Mouse (Mus musculus) embryo, embryonic 9.5 days (tissue): ENCODE measurements at regions not wholly inside any gene's neighbourhood (a gene's known extent, or its start where the extent isn't known, plus 50 kb on each side); places are given as distances from the start of the nearest gene placed in this dataset.
"Not testable (repeated sequence)": the region's sequence is repeated elsewhere in the genome, so short reads cannot be mapped to it uniquely, and the experiment has no call there.

Experiments
- DNase-seq: peaks from one replicate; pipeline ENCODE4 v3.0.0-alpha.2; 2017; ENCODE audit errors: extremely low spot score

DNA sequence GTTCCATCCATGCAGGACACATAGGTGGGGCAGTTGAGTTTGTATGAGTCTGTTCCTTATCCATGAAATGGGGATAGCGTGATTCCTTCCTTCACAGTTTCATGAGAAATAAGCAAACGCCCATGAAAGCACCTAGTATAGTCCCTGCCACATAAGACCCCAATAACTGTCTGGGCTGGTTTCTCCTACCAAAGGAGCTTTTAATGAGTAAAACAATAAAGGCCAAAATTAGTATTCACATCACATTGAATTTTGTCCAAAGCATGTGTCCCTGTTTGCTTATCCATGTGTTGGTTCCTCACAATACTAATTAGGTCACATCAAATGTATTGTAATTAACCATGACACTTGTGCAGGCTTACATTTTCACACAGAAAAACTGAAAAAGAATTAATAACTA is 221.3 kb downstream of the Prdm13 start:
- DNase-seq = no peak

DNA sequence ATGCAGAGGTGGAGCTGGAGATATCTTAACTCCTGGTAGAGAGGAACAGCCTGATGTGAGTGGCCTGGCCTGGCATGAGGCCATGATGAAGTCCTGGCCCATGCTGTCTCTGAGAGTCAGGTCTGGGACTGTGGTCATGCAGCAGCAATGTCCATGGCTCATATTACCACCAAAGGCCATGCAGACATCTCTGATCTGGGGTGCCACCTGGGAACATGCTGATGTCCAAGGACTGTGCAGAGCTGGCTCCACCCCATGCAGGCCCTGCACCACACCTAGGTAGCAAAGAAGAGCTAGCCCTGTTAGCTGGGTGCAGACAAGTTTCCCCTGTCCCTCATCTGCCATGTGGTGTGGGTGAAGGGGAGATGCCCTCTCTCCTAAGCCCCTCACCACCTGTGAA is 244.5 kb downstream of the Prdm13 start:
- DNase-seq = no peak

DNA sequence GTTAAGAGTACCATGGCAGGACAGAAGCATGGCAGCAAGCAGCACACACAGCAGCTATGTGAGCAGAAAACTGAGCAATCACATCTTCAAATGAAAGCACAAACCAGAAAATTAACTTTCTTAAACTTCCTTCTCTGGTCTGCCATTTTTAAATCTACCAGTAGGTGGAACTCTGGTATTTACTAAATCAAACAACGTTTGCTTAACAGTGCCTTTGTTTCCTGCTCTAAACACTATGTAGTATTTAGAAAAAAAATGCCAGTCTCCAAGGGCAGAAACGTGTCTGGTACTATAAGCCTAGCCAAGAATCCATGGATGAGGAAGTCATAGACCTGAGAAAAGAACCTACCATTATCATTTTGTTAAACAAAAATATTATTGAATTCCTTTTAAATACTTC is 249.1 kb downstream of the Prdm13 start:
- no peak for DNase-seq

DNA sequence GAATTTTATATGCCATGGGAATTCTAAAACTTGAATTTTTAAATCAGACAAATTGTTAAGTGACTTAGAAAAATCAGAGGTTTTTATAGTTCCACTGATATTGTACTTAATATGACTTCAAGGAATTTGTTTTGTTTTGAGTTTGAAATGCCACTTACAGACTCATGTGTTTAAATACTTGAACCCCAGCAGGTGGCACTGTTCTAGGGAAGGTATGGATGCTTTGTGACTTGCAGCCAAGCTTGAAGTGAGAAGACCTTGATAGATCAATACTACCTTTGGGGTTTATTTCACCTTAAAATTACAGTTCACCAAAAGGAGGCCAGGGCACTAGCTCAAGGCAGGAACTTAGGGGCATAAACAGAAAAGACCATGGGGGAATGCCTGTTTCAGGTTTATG is 277.9 kb downstream of the Prdm13 start:
- no peak for DNase-seq

DNA sequence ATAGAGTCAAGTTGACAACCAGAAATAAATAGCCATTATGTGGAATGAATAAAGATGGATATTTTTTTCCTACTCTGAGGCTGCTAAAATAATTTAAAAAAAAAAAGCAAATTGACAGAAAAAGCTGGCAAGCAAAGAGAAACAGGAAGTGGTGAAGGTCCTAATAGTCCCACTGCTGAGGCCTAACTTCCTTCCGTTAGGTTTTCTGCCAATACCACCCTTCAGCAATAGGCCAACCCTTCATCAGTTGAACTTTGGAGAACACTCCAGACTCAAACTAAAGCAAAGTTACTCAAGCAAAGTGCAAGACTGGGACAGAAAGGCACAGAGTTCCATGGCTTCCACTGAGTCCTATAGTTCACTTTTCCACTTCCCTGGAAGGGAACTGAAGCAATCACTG is 316.4 kb downstream of the Prdm13 start:
- no peak for DNase-seq

DNA sequence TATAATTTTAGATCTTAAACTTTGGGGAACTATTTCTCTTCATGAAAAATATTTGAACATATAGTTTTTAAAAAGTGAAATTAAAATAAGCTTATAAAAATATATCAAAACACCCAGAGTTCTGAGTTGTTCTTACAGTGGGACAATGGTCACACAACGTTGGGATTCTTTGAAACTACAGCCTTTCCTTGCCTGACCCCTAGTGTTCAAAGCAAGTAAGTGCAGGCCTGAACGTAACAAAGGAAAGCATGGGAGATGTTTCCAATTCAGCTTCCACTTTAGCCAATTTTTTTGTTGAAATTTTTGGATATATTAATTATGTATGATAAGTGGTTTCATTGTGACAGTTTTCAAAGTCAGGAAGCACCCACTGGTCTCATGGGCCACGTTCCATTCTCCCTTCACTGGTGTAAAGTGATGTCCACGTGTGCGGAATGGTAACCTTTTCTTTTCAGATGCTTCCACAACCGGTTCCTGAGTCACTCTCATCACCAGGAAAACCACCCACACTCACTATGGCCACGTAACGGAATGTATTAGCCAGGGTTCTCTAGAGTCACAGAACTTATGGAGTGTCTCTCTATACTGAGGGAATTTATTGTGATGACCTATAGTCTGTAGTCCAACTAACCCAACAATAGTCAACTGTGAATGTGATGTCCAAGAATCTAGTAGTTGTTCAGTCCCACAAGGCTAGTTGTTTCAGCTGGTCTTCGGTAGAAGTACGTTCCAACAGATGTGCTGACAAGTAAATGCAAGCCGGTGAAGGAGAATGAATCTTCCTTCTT is 317.3 kb downstream of the Prdm13 start:
- peak; percentile 10 for DNase-seq

DNA sequence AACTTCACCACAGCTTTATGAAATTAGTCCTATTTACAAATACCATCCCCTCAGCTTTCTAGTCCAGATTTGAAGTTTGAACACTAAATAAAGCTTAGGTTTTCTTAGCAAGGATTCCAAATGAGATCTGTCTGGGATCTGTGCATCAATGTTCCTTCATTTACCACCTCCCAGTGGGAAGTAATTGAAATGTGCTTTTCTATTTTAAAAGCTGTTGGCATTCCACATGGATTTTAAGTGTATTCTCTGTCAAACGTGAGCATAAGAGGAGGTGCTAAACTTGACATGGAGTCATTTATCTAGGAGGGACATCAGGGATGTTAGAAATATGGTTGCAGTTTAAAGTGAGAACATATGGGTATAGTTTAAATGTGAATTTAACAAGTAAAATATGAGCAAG is 364.0 kb downstream of the Prdm13 start:
- no peak for DNase-seq

DNA sequence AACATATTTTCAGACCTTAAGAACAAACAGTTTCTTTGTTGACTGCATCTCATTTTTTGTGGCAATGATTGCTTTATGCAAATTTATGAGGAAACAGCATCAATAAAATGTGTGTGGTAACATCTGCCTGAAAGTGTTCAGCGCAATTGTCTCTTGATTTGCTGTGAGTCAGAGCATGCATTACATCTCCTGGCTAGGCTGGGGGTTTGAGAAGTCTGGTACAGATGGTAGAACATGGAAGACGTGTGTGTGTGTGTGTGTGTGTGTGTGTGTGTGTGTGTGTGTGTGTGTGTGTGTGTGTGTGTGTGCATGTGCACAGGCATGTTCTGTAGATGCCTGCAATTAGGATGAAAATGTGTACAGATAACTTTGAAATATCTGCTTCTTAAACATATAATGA is 376.5 kb downstream of the Prdm13 start:
- not testable (repeated sequence) for DNase-seq

DNA sequence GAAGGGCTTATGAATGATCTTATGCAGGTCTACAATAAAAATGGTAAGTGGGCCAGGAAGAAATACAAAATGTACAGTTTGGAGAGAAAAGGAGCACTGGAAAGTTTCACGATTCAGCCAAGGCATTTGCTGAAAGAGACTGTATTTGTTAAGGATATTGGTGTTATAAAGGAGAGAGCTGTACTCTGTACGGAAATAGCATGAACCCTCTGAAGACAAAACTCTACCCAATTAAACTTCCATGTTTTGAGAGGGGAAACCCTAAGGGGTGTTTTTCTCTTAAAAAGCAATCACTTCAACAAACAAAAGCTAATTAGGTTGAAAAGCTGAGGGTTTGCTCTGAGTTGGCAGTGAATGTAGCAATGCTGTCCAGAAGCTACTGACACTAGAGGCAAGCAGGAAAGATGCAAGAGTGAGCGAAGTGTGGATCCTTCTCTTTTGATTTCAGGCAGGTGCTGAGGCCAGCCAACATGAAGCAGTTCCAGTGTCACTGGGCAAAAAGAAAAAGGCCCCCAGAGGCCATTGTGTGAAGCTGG is 378.2 kb downstream of the Prdm13 start:
- no peak for DNase-seq

DNA sequence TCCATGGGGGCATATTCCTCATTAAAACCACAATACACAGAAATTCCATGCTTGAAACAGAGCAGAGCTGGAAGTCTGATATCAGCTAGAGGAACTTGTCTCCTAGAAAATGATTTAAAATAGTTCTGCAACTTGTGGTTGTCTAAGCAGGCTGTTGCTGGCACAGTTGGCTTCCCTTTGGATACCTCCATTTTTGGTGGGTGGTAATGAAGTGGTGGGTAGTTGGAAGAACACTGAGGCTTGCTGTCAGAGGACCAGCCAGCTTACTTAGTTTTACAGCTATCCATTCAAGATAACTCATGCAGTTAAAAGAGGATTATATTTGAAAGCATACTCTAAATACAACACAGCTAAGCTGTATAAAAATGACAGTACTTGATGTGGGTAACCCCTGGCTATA is 385.6 kb downstream of the Prdm13 start:
- DNase-seq = no peak

DNA sequence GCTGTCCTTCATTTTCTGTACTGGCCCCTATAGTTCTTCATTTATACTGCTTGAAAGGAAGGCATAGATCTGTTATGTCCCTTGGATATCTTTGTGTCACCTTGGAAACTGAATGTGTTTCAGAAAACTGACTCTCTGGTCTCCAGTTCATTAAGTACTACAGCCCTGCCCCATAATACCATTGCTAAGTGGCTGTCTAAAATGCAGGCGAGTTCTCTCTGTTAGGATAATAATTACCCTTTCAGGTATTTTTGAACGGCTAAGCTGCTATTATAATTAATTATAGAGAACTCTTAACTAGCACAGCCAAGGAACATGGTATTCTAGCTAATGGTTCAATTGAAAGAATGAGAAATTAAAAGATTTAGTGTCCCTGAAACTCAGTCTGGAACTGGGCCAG is 418.5 kb downstream of the Prdm13 start:
- no peak for DNase-seq

DNA sequence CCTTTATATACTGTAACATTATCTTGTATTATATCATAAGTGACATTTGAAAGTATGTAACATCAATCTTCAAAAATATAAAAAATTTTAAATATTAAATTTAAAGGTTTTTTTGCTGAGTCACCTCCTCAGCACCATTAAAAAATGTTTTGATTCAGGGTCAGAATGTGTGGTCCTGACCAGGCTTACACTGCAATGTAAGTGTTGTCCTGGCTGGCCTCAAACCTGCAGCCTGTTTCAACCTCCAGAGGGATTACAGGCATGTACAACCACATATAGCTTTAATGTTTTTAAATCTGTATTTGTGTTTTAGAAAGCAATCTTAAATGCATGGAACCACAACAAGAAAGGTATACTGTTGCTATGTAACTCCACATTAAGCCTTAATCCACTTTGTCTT is 418.9 kb downstream of the Prdm13 start:
- no peak for DNase-seq

DNA sequence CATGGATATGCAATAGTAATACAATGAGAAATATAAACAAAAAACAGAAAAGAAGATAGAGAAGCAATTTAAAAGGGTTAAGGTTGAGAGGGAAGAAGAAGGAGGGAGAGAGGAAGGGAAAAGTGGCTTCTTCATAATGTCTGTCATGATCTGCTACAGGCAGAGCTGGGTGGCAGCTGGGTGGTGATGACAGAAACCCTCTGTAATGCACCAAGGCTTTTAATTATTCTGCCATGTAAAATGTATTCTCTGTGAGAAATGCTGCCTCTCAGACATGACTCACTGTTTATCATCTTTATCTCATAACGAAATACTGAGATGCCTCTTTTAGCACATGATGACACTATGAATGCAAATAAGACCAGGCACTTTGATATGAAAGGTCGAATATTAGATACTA is 435.4 kb downstream of the Prdm13 start:
- DNase-seq = no peak

DNA sequence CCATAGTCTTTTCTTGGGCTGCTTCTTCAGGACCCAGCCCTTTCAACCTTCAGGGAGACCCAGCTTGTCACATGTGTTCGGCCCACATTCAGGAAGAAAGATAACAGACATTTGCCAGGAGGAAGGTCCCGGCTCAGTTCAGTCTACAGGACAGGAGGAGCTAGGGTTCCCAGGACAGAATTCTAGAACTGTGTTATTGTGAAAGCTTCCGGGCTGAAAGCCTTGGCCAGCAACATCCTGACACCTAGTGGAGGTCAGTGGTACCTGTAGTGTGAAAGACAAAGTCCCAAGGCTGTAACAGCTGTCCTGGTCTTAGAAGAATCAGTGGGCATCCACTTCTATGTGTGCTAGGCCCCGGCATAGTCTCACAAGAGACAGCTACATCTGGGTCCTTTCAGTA is 463.1 kb downstream of the Prdm13 start:
- peak; percentile 21 for DNase-seq

DNA sequence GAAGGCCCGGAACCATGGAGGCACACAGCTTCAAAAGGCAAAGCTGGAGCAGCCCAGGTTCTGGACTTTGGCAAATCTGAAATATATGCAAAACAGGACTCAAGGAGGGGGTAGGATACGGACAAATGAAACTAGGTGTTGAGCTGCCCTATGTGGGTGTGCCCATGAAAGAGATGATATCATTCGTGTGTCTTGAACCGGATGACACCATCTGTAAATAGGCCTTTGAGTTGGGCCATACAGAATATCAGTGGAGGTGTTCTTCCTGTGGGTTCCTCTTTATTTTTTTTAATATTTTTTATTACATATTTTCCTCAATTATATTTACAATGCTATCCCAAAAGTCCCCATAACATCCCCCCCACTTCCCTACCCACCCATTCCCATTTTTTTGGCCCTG is 478.1 kb downstream of the Prdm13 start:
- DNase-seq = no peak

DNA sequence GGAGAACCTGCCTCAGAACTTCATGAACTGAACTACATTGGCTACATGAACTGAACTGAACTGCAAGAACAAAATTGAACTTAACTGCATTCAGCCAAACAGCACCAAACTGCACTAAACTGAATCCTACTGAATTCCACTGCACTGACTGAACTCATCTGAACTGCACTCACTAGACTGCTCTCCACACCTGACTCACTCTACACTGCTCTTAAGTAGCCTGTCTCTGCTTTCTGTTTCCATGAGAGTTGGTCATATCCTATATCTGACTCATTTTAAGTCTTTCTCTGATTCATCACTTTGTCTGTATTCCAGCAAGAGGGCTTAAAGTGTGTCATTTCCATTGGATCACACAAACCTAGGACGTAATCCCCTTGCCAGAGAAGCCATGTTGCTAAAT is 490.1 kb downstream of the Prdm13 start:
- DNase-seq = no peak

DNA sequence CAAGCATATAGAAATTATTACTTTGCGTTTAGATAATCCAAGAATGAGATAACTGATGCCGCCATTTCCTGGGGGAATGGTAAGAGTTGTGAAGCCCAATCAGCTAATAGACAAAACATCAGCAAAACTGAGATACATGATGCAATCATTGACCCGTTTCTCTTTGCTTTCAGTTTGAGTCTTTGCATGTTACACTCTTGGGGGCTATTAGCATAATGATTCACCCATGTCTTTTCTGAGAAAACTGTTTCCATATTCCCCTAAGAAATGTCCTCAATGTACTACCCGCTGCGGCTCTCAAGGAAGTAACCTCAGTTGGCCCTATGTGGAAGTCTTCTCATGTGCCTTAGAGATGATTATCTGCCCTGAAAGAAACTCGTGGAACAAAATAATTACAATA is 512.0 kb downstream of the Prdm13 start:
- no peak for DNase-seq

DNA sequence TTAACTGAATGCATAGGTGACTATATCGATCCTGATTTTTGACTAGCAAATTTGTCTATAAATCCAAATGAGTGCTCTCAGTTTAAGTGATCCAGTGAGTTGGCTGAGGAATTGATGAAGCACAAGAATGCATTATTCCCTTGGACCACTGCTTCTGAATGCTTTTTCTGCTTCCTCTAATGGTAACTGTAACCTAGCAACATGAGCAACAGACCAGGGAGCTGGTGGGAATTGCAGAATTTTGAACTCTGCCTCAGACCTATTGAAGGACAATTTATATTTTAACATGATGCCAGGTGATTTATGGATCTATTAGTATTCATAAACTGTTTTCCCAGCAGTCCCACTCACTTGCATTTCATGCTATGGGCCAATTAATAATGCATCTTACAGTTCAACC is 512.7 kb downstream of the Prdm13 start:
- DNase-seq = no peak

DNA sequence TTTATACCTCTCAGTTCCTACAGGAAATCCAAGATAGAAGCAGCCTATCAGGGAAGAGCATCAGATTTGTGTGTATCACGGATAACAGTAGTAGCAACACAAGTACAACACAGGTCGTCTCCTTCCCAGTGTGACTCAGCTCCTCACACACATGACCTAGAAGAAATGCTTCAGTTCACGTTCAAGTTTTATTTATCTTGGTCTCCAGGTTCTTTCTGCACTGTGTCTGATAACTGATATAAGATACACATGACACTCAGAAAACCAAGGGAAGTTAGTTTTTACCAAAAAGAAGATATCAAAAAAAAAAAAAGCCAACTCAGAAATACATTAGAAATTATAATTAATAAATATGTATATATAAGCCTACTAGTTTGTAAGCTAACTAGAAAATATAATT is 515.0 kb downstream of the Prdm13 start:
- no peak for DNase-seq

DNA sequence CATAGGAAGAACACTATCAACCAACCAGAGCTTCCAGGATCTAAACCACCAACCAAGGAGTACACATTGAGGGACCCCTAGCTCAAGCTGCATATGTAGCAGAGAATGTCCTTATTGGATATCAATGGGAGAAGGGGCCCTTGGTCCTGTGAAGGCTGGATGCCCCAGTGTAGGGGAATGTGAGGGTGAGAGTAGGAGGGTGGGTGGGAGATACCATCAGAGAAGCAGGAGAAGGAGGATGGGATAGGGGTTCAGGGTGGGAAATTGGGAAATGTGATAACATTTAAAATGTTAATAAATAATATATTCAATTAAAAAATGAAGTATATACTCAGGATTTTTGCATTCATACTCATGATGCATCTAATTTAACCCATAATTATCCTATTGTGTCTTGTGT is 523.6 kb downstream of the Prdm13 start:
- DNase-seq = no peak

DNA sequence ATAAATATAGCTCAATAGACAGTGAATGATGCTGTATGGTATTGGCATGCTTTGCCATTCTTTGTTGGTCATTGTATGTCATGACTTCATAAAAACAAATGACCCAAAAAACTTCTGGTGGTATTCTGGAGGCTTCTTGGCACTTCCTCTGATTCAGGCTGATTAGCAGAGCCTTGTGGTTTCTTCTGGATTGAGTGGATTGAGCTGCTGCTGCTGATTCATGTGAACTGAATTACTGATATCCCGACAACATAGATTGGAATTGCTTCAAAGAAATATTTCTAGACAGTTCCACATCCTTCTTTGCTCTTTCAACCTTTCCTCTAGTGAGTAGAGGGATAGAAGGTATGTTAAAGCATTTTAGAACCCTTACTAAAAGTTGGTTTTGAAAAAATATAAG is 559.9 kb downstream of the Prdm13 start:
- DNase-seq = no peak

DNA sequence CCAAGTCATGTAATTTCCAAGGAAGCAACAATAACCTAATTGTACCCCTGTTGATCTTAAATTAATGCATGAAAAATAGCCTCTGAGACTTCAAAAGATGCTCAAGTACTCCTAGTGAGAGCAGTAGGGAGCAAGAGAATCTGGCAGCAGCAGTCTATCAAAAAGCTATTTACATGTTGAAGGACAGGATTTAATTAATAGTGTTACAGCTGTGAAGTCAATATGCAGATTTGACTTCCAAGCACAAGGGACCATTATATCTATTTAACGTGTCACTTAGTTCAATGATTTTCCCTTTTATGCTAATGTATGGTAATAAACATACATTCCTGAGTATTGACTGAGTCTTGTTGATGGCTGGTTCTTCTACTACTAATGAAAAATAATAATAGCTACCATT is 590.0 kb downstream of the Prdm13 start:
- DNase-seq = no peak

DNA sequence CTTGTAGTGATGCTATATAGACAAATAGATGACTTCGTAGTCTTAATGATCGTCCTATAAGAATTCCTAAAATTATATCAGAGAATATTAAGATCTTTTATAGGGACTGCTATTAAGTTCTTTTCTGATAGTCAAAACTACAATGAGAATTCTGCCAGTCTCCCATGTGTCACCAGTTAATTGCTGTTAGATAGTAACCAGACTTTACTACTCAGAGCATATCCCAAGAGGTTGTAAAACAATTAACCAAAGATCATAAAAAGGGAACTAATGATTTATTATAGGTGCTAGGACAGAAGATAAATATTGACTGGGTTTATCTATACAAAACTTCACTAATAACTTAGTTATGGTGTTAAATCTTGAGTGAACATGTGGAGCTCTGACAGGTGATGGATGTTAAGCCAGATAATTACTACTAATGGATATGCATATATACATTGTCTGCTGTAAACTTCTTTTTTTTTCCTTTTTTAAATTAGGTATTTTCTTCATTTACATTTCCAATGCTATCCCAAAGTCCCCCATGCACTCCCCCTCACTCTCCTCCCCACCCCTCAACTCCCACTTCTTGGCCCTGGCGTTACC is 615.5 kb downstream of the Prdm13 start:
- no peak for DNase-seq
